Mouse (Mus musculus) T-helper 2 cell (primary cell): ENCODE results near the gene Krt6a.
"Not testable (repeated sequence)": the region's sequence is repeated elsewhere in the genome, so short reads cannot be mapped to it uniquely, and the experiment has no call there.

Experiments used
- in situ Hi-C: fragments of 300-600 bp; cut with MboI, MseI; formaldehyde crosslinking; loops from one replicate; pipeline ENCODE4 v1.15.1; 2025; ENCODE audit warnings: high pct_unique_total_duplicates

Krt6a gene

DNA sequence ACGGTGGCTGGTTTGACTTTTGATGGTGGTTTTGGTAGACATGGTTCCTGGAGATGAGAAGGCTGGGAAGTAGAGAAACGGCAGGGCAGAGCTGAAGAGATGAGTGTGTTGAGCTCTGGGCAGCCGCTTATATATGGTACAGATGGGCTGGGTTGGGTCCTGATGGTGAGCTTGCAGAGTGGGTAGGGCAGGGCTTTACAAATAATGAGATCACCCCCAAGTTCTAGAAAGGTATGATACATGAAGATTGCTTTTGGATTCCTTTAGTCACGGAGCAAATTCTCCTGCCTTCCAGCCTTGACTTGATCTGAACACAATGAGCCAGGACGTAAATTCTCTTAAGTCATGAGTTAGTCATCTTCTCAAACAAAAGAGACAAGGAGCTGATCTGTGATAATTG lies at the start of gene Krt6a:
Gene Krt6a, minus strand, starts transcription at position 101 of the 400 bp plus-strand sequence.
- in situ Hi-C loops = no loop called here

DNA sequence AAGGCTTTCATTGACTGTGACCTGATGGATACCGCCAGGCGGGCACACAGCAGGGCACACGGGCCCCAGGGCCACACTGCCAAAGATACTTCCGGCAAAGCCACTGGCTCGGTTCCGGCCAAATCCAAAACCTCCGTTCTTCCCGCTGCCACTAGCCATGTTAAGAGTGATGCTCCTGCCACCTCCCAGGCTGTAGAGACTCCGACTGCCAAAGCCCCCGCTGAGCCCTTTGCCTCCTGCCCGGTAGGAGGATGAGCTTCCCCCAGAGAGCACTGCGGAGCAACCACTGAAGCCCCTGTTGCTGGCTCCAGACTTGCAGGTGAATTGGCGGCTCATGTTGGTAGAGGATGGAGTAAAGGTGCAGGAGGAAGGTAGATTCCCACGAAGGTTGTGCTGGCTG lies 48.6 kb upstream of the Krt6a start, which contains the start of gene Krt71:
Gene Krt71, minus strand, starts transcription at position 399 of the 400 bp plus-strand sequence.
- in situ Hi-C loops = no loop called here

DNA sequence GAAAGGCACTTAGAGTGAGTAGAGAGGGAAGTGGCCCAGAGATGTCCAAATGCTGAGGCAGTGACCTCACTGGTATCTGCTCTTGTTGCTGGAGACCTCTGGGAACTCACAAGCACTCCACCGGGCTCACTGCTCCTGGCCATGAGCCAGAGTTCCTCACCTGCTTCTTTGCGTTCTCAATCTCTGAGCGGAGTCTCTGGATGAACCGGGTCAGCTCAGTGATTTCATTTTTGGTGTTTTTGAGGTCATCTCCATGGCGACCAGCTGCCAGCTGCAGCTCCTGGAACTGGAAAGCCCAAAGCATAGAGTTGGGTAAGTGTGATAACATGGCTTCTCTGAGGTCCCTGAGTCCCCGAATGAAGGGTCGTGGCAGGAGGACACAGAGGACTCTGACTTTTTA lies 43.7 kb upstream of the Krt6a start:
- in situ Hi-C loops = no loop called here

DNA sequence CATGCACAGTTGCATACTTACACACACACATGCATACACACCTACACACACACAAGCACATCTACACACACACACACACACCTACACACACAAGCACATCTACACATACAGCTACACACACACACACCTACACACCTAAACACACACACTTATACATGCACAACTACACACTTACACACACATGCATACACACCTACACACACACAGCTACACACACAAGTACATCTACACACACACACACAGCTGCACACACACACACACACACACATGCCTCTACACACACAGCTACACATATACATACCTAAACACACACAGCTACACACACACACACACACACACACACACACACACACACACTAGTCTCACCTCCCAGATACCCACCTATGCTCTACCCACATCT lies 36.5 kb upstream of the Krt6a start:
- in situ Hi-C loops = no loop called here

DNA sequence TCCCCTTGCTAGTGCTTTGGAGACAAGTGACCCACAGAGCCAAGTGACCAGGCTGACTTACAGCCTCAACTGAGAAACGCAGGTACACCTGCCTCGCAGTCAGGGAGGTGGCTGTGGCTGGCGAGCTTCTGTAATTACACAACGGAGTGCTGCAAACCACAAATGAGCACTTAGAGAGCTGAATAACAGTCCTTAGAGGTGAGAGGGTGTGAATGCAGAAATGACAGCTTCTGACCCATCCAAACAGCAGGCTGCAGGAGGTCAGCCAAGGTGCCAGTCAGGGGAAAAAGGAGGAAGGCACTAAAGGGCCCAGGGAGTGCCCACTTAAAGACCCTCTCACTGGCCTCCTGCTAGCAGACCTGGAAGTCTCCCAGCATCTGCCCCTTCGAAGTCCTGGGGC lies 30.6 kb upstream of the Krt6a start:
- in situ Hi-C loops = no loop called here

DNA sequence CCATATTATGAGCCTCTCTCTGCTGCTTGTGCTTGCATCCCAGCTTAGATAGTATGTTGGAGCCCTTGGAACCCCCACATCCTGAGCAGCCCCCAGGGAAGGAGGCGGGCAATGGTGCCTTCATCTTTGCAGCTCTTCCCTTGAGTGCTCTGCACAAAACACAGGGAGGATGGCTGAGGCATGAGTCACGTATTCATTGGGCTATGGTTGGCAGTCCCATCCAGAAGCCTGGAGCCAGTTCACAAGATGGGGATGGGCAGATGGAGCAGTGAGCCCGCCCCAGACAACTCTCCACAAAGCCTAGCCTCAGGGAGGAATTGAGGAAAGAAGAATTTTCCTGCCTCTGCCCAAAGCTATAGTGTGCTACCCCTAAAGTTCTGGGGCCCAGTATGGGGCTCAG lies 21.7 kb upstream of the Krt6a start:
- in situ Hi-C loops = no loop called here

DNA sequence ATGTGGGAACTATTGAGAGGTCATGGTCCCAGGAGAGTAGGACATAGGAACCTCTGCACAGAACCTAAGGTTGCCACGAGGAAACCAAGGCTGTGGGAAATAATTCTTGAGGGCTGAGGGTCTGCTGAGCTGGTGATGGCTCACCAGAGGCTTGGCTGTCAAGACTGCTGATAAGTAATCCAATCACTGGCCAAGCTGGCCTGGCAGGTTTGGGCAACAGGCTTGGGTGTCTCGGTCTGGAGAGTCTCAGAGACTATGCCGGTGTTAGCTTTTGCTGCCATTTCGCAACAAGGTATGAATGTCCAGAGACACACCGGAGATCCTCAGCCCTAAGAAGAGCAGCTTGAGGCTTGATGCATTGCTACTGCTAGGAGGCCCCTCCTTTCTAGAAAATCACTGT lies 20.2 kb upstream of the Krt6a start:
- in situ Hi-C loops = no loop called here

DNA sequence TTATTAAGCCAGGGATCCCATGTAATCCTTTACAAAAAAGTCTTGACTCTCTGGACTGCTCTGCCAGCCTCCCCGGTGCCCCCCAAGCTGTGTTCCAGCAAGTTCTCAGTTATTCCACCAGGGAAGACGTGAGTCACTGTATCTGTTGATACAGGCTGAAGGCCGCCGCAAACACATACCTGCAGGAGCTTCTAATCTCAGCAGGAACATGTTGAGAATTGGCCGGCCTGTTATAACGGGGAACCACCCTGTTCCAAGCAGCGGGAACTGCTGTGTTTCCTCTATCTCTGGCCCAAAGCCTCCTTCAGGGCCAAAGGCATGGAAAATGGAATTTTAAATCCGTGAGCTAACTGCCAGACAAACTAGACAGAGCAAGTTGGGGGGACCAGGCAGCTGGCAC lies 19.6 kb upstream of the Krt6a start:
- in situ Hi-C loops = no loop called here

DNA sequence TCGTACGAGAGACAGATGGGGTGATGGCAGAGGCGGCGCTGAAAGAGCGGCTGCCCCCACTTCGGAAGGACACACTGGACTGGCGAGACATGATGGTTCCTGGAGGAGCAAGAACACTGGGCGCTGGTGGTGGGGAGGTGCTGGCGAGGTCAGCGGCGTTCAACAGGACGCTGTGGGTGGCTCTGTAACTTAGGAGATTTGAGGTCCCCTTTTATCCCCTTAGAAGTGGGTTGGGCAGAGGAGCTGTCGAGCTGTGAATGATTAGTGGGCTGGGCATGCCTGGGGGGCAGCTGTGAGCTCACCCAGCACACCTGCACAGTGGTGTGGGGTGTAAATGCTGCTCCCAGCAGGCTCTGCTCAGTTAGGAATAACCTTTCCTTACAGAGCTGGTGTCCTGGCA lies 18.6 kb upstream of the Krt6a start, which contains the start of gene Krt5:
Gene Krt5, minus strand, starts transcription at position 179 of the 400 bp plus-strand sequence.
- in situ Hi-C loops = no loop called here

DNA sequence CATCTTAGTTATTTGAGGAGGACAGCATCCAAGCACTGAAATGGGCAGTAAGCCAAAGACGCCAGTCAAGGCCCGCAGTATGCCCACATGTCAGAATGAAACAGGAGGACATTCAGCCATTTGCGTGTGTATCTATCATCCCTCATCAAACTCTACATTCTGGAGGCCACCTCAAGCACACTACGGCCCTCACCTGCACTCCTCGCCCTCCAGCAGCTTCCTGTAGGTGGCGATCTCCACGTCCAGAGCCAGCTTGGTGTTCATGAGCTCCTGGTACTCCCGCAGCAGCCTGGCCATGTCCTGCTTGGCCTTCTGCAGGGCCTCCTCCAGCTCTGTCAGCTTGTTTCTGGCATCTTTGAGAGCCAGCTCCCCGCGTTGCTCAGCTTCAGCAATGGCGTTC lies 14.6 kb upstream of the Krt6a start:
- in situ Hi-C loops = no loop called here

DNA sequence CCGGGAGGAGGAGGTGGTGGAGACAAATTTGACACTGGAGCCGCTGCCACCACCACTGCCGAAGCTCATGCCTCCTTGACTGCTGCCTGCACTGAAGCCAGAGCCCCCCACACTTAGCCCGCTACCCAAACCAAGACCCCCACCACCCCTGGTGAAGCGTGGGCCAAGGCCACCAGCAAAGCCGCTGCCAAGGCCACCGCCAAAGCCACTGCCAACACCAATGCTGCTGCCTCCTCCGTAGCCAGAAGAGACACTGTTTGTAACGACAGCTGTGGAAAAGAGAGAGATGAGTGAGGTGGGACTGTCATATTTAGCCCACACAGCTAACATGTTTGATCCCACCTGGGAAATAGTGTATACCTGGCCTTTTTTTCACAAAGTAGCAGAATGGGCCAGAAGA lies 13.3 kb upstream of the Krt6a start:
- in situ Hi-C loops = no loop called here

DNA sequence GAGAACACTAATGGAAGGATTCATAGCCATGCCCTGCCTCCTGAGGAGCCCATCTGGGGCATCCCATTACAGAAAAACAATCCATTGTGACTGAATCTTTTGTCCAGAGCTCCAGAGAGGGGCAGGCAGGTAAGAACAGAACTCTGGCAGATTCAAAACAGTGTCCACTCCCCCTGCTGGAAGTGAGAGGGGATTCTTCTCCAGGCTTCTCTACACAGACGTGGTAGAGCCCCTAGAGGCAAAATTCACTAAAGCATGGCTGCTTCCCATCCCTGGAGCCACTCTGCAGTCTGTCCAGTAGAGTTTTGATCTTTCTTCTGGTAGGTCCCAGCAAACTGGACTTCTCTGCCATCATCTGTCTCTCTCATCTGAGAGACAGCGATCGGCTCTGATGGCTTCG lies 10.0 kb upstream of the Krt6a start:
- in situ Hi-C loops = no loop called here

DNA sequence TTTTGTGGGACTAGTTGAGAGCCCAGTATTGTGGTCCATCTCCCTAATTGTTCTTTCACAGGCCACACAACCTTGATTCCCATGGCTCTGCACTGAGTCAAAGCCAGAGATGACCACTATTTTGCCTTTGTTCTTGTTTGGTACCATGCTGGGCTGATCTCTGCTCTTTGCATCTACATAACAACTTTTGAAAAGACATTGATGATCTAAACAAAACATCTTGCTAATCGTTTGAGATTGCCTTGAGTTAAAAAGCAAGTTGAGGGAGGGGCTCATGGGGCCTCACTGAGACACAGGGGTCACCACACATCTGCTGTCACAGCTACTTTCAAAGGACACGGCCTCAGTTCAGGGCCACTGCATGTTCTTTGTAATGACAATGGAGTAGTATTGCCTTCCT lies 8.3 kb upstream of the Krt6a start:
- in situ Hi-C loops = no loop called here

DNA sequence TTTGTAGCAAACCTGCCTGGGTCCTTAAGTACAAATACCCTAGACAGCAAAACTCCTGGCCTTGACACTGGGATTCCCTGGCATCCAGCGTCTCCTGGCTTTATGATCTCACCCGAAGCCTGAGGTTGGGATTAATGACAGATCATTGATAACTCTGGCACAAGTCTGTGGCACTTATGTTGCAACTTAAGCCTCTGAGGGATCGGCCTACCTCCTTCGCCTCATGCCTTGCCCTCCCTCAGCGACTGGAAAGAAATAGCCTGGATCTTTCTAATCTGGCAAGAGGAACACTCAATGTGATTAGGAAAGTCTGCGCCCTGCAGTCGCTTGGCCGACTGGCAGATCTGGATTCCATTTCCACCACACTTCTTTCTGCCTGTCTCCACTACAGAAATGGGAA lies 5.8 kb upstream of the Krt6a start:
- in situ Hi-C loops = no loop called here

DNA sequence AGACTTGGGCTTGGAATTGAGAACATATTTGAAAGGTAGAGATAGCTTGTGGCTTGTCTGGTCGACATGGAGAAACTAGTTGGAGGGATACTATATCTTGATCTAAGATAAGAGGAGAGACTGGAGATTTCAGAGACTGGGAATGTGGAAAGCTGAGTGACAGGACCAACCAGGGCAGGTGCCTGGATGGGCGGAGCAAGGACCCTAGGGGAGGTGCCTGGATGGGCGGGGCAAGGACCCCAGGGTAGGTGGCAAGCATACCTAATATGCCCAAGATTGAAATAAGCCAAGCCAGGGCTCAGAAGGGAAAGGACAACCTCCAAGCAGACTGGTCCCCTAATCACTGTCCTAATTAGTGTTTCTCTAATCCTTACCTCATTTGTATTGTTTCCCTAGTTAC lies 5.1 kb upstream of the Krt6a start:
- in situ Hi-C loops = no loop called here

DNA sequence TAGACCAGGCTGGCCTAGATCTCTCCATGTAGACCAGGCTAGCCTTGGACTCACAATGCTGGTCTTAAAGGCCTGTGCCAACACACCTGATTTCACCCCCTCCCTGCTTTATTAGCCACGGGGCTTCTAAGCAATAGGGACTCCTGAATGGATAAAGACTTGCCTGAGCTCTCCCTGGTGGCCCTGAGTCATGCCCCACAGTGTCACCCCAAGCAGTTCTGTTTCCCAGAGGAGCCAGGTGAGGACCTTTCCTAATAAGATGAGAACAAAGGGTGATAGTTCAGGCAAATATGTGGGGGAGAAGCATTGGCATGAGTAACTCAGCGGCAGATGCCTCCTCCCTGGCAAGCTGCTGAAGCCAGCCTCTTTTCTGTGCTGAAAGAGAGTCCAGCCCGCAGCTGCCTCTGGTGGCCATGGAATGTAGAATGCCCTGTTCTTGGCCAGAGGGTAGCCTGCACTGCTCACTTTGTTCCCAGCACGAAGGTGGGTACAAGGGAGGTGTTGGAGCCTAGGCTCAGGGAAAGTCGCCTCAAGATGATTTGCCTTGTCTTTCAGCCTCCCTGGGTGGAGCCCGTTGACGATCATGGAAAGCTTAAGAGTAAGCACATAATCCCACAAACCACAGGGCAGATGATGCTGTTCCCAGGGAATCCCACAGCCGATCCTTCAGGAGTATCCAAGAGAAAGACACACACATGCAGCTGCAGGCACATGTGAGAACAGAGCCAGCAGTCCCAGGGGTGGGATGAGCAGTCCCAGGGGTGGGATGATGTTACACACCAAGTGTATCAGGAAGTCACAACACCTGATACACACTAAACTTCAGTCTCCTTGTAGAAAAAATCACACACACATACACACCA lies 3.5 kb upstream of the Krt6a start:
- in situ Hi-C loops = no loop called here

DNA sequence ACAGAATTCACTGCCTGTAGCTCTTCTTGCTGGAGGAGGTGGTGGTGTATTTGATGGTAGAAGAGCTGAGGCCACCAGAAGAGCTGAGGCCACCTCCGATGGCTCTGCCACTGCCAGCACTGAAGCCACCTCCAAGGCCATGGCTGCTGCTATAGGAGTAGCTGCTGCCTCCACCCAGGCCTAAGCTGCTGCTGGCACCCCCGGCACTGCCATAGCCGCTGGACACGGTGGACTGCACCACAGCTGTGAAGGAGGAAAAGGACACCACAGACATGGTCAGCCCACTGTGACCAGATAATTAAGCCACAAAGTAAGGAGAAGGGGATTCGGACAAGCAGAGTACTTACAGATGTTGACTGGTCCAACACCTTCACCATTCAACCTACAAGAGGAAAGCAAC lies 3.6 kb downstream of the Krt6a start:
- in situ Hi-C loops = not testable (repeated sequence)

DNA sequence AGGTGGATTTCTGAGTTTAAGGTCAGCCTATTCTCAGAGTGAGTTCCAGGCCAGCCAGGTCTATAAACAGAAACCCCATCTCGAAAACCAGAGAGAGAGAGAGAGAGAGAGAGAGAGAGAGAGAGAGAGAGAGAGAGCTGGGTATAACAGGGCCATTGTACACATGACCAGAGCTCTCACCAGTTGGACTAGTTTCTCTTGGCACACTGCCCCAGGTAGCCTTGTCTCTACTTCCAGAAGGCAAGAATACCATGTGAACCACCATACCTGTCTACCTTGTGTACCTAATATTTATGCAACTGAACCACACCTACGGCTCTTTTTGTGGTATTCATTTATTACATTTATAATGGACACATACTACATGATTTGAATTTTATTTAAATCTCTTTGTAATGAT lies 5.9 kb downstream of the Krt6a start:
- in situ Hi-C loops = no loop called here

DNA sequence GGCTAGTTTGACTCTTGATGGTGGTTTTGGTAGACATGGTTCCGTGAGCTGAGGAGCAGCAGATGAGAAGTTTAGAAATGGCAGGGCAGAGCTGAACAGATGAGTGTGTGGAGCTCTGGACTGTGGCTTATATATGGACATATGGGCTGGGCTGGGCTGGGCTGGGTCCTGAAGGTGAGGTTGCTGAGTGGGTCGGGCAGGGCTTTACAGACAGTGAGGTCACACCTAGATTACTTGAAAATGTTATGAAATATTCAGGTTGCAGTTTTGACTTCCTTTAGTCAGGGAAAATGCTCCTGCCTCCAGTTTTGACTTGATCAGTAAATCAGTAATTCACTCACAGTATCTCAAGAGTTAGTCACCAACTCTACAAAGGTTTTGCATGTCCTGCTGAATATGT lies 13.9 kb downstream of the Krt6a start, which contains the start of gene Krt6b:
Gene Krt6b, minus strand, starts transcription at position 101 of the 400 bp plus-strand sequence.
- in situ Hi-C loops = no loop called here

DNA sequence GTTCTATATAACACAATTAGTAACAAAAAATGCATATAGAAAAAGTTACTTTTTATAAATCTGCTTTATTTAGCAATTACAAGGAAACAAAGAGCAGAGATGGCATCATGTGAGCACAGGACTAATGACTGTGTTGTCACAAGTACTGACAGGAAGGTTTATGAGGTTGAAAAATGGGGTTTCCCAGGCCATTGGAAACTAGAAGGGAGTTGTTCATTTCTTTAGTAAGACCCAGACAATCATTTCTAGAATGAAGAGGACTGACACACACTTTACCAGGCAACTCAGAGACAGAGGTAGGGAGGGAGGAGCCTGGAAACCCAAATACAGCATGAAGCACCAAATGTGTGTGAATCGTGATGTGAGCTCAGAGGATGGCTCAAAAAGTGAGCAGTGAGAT lies 18.1 kb downstream of the Krt6a start:
- in situ Hi-C loops = no loop called here

DNA sequence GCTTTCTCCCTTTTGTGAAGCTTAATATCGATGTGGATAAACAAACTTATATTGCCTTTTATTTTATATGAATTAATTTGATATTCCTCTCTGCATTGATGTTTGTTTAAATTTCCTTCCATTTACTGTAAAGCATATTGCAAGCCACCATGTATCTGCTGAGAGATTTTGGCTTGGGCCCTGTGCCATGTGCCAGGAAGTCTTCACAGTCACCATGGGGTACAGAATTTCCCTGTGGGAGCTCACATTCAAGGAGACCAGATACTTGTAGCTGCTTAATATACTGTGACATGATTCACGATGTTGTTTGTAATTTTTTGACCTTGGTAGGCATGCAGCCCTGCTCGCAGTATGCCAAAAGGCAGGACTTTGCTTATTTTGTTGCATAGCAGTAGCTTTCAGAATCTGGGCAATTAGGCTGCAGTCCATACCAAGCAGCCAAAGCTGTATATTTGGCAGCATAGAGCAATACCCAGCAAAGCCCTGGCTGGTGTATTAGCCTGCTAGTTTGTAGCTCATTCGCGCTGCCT lies 41.3 kb downstream of the Krt6a start:
- in situ Hi-C loops = no loop called here

DNA sequence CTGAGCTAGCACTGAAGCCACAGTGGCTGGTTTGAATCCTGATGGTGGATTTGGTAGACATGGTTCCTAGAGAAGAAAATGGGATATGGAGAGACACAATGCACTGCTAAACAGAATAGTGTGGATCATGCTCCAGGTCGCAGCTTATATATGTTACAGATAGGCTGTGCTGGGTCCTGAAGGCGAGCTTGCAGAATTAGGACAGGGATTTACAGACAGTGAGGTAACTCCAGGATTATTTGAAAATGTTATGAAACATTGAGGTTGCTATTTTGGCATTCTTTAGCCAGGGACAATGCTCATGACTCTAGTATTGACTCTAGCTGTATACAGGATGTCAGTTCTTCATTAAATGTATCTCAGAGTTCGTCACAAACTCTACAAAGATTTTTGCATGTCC lies 46.8 kb downstream of the Krt6a start, which contains the start of gene Gm5478:
Gene Gm5478, minus strand, starts transcription at position 101 of the 400 bp plus-strand sequence.
- in situ Hi-C loops = no loop called here
